Mouse (Mus musculus): Measurements from ENCODE around the gene Thap2.

Thap2 gene

DNA sequence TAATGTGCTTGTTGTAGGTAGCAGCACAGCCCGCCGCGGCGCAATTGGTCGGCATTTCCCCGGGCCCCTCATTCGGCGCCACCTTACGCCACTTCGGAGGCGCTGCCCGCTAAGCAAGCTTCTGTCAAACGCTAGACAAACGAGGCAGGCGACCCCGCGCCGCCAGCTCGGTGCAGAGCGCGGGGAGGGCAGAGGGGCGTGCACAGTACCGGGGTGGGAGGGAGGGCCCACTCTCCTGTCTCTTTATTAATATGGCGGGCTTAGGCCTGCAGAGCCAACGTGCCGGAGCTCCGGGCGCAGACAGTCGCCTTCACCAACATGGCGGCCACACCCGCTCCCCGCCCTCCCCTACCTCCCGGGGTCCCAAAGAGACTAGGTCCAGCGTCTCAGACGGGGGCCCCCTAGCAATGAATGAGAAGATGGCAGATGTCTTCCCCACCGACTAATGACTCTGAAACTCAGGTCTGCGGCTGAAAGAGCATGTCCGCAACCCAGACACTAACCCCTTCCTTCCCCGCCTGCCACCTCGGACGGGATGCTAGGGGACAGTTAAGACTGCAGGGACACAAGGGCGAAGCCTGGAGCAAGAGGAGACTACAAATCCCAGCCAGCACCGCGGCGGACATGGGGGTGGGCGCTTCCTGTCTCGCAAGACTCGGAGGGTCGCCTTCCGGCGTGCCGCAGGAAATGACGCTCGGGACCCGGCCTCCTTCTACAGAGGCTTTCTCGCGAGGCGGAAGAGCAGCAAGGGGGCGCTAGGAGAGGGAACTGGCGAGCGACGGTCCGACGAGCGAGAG, at the start of gene Thap2, which contains the start of gene Zfc3h1:
Gene Thap2, minus strand, starts transcription at position 223 of the 797 bp plus-strand sequence.
Gene Zfc3h1, plus strand, starts transcription at position 739 of the 797 bp plus-strand sequence.
- peak; percentile 99 for DNase-seq (ENCODE audit: low read depth, low spot score)

DNA sequence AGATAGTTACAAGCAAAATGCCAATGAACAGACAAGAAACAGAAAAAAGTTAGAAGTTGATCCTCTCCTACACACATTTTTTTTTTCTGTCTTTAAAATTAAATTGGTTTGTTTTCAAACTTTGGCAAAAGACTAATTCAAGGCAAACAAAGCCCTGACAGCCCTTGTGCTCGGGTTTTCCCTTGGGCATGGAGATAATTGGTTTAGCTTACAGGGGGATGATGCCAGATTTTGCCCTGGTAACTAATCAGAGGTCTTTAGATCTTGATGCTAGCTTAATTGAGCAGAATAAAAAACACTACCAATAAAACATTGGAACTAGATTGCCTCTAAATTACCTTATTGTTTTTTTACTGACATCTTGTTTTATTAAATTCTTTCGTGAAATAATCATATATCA, 41.1 kb upstream of the Thap2 start:
- DNase-seq (ENCODE audit: low read depth, low spot score) = no peak

DNA sequence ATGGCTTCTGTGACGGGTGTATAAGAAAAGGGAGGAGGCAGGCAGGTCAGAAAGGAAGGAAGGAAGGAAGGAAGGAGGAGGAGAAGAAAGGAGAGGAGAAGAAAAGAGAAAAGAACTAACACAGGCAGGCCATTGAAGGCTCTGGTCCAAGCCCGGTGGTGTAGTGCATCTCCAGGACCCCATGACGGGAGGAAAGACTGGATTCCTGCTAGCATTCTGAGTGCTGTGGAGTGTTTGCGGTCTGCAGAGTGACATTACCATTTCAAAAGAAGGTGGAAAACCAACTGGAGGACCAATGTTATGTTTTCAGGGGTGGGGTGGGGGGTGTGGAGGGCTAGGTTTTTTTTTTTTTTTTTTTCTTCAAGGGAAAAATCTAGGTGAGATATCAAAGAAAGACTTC, 37.7 kb upstream of the Thap2 start:
- peak; percentile 60 for DNase-seq (ENCODE audit: low read depth, low spot score)

DNA sequence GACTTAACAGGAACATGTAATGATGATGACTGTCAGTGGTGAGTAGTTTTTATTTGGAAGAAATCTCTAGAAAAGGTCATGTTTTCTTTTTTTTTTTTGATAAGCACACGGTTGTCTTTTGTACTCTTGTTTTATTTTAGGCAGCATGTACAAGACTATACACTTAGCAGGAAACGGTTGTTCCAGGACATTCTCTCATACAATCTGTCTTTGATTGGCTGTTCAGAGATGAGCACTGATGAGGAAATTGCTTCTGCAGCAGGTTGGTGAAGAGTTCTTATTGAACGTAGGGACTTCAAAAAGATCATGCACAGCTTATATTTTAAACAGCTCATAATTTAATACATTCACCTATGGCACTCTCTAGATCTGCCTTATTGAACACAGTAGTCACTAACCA, 29.8 kb upstream of the Thap2 start:
- no peak for DNase-seq (ENCODE audit: low read depth, low spot score)

DNA sequence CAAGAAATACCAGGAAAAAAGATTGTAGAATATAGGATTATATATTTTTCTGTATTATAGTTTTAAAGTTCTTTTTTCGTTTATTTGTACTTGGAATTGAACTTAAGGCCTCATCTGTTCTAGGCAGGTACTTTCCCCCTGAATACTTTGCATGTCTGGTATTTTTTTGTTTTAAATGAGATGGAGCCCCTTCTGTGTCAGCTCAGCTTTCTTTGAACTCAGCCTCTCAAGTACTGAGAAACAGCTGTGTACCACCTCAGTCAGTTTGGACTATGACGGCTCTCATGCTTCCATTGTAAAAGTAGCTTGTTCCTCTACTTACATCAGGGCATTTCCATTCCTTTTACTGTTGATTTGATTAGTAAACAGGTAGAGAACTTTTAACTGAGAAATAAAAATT, 29.3 kb upstream of the Thap2 start:
- DNase-seq (ENCODE audit: low read depth, low spot score) = no peak

DNA sequence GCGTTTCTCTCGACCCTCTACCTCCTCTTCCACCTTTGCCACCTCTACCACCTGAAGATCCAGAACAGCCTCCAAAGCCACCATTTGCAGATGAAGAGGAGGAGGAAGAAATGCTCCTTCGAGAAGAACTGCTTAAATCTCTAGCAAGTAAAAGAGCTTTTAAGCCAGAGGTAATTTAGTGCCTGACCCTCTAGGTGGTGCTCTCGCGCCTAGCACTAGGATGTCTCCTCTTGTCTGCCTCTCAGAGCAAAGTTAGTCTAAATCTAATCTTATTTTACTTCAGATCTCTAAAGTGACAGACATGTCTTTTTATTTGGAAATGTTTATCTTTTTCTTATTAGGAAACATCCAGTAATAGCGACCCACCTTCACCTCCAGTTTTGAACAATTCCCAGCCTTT, 22.1 kb upstream of the Thap2 start:
- DNase-seq (ENCODE audit: low read depth, low spot score) = peak; percentile 76

DNA sequence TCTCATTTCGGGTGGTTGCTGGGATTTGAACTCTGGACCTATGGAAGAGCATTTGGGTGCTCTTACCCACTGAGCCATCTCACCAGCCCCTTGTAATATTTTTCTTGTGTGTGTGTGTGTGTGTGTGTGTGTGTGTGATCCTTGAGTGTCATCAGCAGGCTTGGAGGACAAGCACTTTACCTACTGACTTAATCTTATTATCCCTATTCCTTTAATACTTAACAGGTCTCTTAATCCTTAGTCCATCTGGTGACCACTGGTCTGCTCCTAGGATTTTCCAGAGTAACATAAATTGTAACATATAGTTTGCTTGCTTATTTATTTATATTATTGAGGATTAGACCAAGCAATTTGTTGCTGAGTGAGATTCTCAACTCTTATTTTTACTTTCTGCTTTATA, 7.7 kb upstream of the Thap2 start:
- DNase-seq (ENCODE audit: low read depth, low spot score) = no peak

DNA sequence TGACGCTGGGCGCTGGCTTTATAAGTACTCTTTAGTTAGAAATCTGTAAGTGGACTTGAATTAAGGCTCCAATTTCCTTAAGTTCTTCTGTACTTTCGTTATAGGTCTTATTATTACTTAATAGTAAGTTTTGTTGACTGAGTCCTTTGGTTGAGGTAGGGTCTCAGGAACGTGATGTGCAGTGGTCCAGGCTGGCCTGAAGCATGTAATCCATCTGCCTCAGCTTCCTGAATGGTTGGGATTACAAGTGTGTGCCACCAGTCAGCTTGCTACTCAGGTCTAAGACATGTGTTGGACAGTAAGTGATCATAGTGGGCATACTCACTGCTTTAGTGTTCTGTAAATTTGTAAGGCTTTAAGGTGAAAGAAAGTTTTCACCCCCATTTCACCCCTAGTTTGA, 6.8 kb upstream of the Thap2 start:
- no peak for DNase-seq (ENCODE audit: low read depth, low spot score)

DNA sequence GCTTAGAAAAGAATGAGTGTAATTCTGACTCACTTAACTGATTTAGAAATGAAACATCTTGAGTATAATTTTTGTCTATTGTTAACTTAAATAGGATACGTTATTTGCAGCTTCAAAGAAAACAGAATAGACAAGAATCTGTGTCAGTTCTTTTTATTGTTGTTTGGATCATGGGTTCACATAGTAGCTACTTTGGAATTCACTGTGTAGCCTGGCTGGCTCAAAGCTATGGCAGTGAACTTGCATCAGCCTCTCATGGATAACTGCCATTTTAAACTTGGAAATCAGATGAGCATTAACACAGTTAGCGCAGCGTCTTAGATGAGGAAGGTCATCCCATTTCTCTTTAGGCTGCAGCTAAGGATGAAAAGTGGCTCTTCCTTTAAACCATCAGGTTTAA, 3.6 kb upstream of the Thap2 start:
- no peak for DNase-seq (ENCODE audit: low read depth, low spot score)

DNA sequence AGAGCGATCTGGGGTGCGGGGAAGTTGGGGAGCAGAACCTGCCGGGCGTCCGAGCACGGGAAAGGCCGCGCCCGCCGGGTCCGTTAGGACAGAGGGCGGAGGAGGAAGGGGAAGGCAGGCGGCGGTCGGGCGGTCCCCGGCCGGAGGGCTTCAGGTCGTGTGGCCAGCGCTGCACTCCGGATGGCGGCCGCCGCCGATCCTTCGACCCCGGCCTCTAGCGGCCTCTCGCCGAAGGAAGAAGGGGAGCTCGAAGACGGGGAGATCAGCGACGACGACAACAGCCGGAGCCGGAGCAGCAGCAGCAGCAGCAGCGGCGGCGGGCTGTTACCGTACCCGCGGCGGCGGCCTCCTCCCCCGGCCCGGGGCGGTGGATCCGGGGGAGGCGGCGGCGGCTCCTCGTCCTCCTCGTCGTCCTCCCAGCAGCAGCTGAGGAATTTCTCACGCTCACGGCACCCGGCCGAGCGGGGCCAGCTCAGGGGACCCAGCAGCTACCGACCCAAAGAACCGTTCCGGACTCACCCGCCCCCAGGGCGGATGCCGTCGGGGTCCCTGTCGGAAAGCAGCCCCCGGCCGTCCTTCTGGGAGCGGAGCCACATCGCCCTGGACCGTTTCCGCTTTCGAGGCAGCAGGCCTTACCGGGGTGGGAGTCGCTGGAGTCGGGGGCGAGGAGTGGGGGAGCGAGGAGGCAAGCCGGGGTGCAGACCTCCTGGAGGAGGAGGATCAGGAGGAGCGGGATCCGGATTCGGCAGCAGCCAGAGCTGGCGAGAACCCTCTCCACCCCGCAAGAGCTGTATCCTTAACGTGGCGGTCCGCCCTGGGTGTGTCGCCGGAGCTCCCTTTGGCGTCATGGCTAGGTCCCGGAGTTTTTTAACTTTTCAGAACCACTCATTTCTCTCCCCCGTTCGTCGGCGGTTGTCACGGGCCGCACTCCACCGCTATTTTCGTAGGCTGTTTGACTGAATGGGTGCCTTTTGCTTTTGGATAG, 1.1 kb upstream of the Thap2 start:
- peak; percentile 74 for DNase-seq (ENCODE audit: low read depth, low spot score)

DNA sequence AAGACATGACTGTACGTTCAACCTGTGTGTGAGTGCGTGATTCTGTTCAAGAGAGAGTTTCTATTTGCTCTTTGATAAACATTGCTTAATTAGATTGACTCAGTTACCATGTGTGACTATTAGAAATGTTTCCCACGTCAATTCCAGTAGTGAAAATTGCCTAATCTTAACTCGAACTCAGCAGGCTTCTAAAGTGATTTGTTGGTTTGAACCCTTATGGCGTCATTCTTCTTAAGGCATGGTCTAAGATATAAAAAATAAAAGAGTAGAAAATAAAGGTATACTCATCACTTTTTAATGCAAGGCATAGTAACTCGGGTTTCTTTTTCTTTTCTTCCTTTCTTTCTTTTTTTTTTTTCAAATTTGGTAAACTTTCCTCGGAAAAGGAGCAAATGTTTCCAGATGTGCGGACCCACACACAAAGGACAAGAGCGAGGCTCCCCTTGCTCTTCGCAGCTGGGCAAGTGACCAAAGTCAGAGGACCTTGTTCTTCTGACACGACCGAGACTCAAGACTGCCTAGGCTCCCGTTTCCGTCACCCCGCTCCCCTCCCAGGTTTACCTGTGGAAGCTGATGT, 511 bp downstream of the Thap2 start:
- no peak for DNase-seq (ENCODE audit: low read depth, low spot score)

DNA sequence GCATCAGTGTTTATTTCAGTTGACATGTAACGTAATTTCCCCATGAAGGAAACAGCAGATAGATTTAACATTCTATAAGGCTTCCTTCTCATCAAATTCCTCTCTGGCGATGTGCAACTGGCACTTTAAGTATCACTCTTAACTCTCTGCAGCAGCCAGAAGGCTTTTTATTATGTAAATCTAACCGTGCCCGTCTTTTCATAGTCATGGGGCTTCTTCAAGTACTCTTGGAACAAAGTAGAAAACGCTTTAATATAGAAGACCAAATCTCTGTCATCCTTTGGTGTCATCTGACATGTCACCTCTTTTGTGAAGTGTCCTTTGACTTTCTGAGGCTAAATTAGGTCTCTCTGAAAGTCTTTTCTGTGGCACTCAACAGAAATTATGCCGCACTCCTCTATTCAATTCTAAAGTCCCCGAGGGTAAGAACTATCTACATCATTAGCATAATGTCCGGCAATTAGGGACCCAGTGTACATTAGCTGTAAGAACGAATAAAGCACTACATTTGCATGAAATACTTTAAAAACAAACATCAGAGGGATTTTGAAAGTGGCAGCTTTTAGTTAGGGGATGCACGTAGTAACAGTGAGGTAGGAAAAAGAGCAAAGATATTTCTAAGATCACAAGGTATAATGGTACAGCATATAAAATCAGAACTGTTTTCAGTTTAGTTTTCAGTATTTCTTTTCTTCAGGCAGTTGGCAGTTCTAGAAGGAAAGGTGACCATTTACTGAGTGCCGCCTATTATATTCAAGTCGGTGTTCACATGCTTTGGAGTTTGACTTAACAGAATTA, 1.2 kb downstream of the Thap2 start:
- peak; percentile 81 for DNase-seq (ENCODE audit: low read depth, low spot score)

DNA sequence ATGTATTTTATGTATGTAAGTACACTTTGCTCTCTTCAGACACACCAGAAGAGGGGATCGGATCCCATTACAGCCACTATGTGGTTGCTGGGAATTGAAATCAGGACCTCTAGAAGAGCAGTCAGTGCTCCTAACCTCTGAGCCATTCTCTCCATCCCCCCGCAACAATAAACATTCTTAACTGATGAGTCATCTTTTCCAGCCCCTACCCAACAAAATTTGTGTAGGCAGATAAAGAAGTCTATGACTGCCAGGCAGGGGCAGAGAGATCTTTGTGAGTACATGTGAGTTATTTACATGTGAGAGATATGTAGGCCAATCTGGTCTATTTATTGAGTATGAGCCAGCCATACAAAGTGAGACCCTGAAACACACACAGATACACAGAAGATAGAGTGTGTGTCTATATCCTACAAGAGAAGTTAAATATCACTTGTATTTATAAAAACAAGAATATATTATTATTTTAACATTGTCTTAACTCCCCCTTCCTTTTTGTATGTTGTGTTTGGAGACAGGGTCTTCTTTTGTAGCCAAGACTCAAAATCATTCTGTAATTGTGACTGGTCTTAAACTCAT, 2.6 kb downstream of the Thap2 start:
- DNase-seq (ENCODE audit: low read depth, low spot score) = no peak

DNA sequence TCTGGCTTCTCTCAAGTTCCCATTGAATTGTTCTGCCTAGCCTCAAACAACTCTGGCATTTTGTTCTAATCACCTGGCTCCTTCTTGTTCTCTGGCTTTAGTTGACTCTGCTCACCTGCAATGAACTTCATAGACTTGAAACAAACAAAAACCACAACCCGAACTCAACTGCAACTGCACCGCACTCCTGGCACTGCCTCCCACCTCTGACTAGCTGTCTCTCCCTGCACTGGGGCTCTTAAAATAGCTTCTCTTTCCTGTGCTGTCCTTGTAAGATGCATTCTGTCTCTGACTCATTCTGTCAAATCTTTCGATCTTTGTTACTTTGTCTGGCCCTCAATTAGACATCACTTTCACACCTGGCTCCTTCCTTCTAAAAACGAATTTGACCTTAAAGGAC, 21.1 kb downstream of the Thap2 start:
- DNase-seq (ENCODE audit: low read depth, low spot score) = no peak

DNA sequence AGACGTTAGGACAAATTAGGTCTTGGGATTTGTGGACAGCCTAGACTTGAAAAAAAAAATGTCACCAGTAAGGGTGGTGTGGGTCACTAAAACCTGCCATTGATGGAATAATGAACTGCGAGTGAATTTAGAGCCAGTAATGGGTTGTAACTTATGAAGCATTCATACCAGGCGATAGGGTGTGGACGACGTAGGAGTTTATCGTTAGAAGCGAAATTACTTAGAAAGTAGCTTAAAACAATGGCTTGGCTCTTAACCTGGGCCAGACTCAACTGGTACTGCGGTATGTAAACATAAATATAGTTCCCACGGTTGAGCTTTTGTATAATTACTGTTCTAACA, 21.6 kb downstream of the Thap2 start:
- DNase-seq (ENCODE audit: low read depth, low spot score) = no peak

DNA sequence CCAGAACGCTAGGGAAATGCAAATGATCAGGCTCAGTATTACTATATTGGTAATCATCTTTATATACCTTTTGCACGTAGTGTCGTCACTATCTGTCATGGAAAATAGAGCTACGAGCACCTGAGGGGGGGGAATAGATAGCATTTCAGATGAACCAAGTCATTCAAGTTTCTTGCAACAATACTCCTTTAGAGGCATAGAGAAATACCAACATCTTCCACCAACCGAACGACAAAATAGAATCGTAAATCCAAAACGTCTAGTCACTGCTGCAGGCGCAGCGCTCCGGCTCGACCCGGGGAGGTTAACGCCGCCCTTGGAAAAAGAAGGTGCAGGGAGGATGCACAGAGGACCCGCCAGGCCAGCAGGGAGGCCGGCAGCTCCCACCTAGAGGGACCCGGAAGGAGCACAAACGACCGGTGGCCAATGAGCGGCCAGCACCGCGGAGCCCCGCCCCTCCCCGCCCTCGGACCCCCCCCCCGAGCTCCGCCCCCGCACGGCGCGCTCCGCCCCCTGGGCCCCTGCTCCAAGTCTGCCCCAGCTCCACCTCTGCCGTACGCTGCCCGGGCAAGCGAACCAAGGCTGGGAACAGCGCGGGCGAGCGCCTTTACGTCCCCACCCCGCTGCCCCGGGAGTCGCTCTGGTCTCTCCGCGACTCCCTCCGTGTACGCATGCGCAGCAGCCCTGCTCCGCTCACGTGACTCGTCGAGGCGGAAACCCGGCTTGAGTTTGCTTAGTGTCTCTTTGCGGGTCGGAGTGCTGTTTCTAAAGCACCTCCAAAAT, 22.2 kb downstream of the Thap2 start, which contains the start of gene Tmem19:
Gene Tmem19, minus strand, starts transcription at position 662 of the 783 bp plus-strand sequence.
- DNase-seq (ENCODE audit: low read depth, low spot score) = peak; percentile 99

DNA sequence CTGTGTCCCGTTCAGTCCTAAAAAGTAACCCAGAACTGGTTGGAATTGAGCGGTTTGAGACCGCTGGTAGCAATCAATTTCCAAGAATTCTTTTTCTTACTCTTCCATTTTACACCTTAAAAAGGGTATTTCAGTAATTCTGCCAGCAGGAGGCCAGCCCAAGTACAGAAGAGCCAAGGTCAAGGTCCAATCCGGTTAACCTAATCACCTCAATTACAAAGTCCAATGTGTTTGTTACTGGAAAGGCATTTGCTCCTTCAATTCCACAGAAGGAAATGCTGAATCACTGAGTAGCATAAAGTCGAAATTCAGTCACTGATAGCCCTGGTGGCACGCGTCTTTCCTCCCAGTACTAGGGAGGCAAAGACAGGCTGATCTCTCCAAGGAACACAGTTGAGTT, 25.2 kb downstream of the Thap2 start:
- peak; percentile 61 for DNase-seq (ENCODE audit: low read depth, low spot score)

DNA sequence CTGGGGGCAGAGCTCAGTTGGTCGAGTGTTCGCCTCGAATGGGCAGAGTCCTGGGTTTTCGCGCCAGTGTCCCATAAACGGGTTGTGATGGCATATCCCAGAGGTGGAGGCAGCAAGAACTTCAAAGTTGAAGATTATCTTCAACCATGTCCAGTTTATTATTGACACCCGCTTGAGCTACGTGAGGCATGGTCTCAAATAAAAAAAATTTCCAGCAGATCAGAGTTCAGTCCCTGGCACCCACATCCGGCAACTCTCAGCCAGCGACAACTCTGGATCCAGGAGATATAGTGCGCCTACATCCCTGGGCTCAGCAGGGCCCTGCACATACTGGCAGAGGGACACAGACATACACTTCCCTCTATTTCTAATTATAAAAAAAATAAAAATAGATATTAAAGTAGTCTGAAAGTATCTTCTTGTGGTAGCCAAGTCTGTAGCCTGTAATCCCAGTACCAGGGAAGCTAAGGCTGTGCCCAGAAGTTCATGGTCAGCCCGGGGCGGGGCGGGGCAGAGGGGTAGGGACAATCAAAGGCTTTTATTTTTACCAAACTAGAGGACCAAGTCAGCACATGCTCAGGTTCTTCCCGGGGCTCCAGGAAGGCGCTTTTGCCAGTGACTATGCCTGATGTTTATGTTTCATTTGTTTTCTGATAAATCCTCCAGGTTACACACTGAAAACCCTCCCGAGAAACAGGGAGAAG, 25.9 kb downstream of the Thap2 start:
- no peak for DNase-seq (ENCODE audit: low read depth, low spot score)

DNA sequence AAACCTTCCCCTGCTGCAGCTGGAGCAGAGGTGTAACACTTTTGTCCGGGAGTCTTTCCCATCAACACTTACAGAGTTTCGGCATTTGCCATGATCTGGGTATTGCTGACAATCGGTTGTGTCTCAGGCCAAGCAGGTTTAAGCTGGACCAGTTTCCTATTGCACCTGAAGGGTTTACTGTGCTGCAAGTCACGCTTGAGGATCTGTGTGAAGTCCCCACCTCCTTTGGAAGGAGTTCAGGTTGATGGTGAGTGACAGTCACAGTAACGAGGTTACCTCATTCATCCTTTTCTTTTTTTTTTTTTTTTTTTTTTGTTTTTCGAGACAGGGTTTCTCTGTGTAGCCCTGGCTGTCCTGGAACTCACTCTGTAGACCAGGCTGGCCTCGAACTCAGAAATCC, 28.1 kb downstream of the Thap2 start:
- DNase-seq (ENCODE audit: low read depth, low spot score) = no peak

DNA sequence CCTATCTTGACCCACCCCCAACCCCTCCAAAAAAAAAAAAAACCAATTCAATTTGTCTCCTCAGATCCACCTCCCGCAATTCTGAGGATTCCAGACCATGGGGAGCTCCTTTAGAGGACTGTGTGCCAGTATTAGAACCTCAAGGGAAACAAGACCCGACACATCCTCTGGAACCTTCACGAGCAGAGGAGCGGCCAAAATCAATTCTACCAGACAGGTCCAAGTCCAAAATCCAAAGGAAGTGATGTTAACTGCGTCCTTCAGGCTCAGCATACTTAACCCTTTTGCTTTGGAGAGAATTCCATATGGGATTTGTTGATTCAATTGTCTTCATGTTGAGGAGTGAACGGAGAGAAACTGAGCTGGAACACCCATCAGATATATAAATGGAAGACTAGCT, 29.2 kb downstream of the Thap2 start:
- no peak for DNase-seq (ENCODE audit: low read depth, low spot score)

Data from ZHBTc4 (cell line).